Mouse (Mus musculus) spleen, adult 12 weeks (tissue): Measurements from ENCODE around the gene Defb21.

Experiments used
- DNase-seq: peaks from one replicate; pipeline ENCODE4 v3.0.0; 2022; ENCODE audit warnings: low spot score

The Defb21 gene

GRCm38 (mm10) chr2:152572114-152572794 is at the start of gene Defb21:
Gene Defb21, plus strand, starts transcription at chr2:152572744.
- DNase-seq, result no peak

GRCm38 (mm10) chr2:152539944-152540710 is 32.4 kb upstream of the Defb21 start, which contains the start of gene Defb29:
Gene Defb29, minus strand, starts transcription at chr2:152540098.
- no peak for DNase-seq

- DNase-seq, result no peak
Observed at GRCm38 (mm10) chr2:152541979-152542378, 30.6 kb upstream of the Defb21 start.

GRCm38 (mm10) chr2:152542897-152543296 is 29.6 kb upstream of the Defb21 start:
- no peak for DNase-seq

GRCm38 (mm10) chr2:152543478-152543877 is 29.1 kb upstream of the Defb21 start:
- DNase-seq, result no peak

GRCm38 (mm10) chr2:152544691-152545090 is 27.9 kb upstream of the Defb21 start:
- DNase-seq, result no peak

- no peak for DNase-seq
Observed at GRCm38 (mm10) chr2:152548124-152548523, 24.4 kb upstream of the Defb21 start.

GRCm38 (mm10) chr2:152553774-152554423 is 18.6 kb upstream of the Defb21 start:
- no peak for DNase-seq

- no peak for DNase-seq
Observed at GRCm38 (mm10) chr2:152556655-152557054, 15.9 kb upstream of the Defb21 start.

- DNase-seq, result no peak
Observed at GRCm38 (mm10) chr2:152569038-152569437, 3.5 kb upstream of the Defb21 start, which contains the start of gene Gm17416. Gene Gm17416, plus strand, starts transcription at chr2:152569338.

- no peak for DNase-seq
Observed at GRCm38 (mm10) chr2:152569881-152570280, 2.7 kb upstream of the Defb21 start.

- no peak for DNase-seq
Observed at GRCm38 (mm10) chr2:152570313-152570712, 2.2 kb upstream of the Defb21 start.

GRCm38 (mm10) chr2:152573484-152573883 is 940 bp downstream of the Defb21 start:
- DNase-seq, result no peak

GRCm38 (mm10) chr2:152580107-152580506 is 7.6 kb downstream of the Defb21 start, which contains the start of gene Defb19:
Gene Defb19, minus strand, starts transcription at chr2:152580312.
- no peak for DNase-seq

GRCm38 (mm10) chr2:152580612-152581011 is 8.1 kb downstream of the Defb21 start:
- no peak for DNase-seq

- DNase-seq, result no peak
Observed at GRCm38 (mm10) chr2:152586926-152587560, 14.5 kb downstream of the Defb21 start.

- no peak for DNase-seq
Observed at GRCm38 (mm10) chr2:152588450-152588849, 15.9 kb downstream of the Defb21 start.

- no peak for DNase-seq
Observed at GRCm38 (mm10) chr2:152589021-152589420, 16.5 kb downstream of the Defb21 start.

GRCm38 (mm10) chr2:152599299-152599698 is 26.8 kb downstream of the Defb21 start, which contains the start of gene Defb45:
Gene Defb45, minus strand, starts transcription at chr2:152599399.
- no peak for DNase-seq

GRCm38 (mm10) chr2:152600076-152600475 is 27.5 kb downstream of the Defb21 start:
- no peak for DNase-seq

GRCm38 (mm10) chr2:152601275-152601960 is 28.9 kb downstream of the Defb21 start:
- no peak for DNase-seq
